Mouse (Mus musculus): ENCODE measurements at regions not wholly inside any gene's neighbourhood (a gene's known extent, or its start where the extent isn't known, plus 50 kb on each side); places are given as distances from the start of the nearest gene placed in this dataset.

- no peaks in the 10 kb centered on the region for H3K9me3 ChIP-seq
- 0 out of 2 replicates have a peak, but pooled peaks cover 3% of the 10 kb centered on the region for H3K27me3 ChIP-seq
- no peak for ATAC-seq (ENCODE audit: insufficient number of reproducible peaks, insufficient read depth, low FRiP score, low TSS enrichment, low read depth)
- 83% methylated on average over 4 of the region's 4 CpGs for WGBS
- H3K27ac ChIP-seq, result no peak overlapping the region
- no peaks in the 10 kb centered on the region for H3K36me3 ChIP-seq
- no peak overlapping the region for H3K4me2 ChIP-seq
- no peak overlapping the region for H3K4me3 ChIP-seq
- H3K4me1 ChIP-seq, result peaks cover 9% of the 10 kb centered on the region; the same call in 1 of the 2 replicates
- no peak overlapping the region for H3K9ac ChIP-seq
Measured at GRCm38 (mm10) chr2:178990959-178991358, 451.3 kb upstream of the Cdh4 start.

GRCm38 (mm10) chr2:178992334-178993116 is 449.7 kb upstream of the Cdh4 start:
- no peak overlapping the region for H3K4me2 ChIP-seq
- H3K9me3 ChIP-seq, result no peaks in the 10 kb centered on the region
- WGBS, result 53% methylated on average over 8 of the region's 8 CpGs
- peaks cover 9% of the 10 kb centered on the region; the same call in 1 of the 2 replicates for H3K4me1 ChIP-seq
- H3K27me3 ChIP-seq, result 0 out of 2 replicates have a peak, but pooled peaks cover 3% of the 10 kb centered on the region
- H3K4me3 ChIP-seq, result no peak overlapping the region
- H3K27ac ChIP-seq, result no peak overlapping the region
- no peaks in the 10 kb centered on the region for H3K36me3 ChIP-seq
- no peak overlapping the region for H3K9ac ChIP-seq
- no peak for ATAC-seq (ENCODE audit: insufficient number of reproducible peaks, insufficient read depth, low FRiP score, low TSS enrichment, low read depth)

- Histone ChIP-seq H3K9ac (no peak overlapping the region), H3K4me1 (peaks cover 3% of the 10 kb centered on the region; the same call in 1 of the 2 replicates), H3K4me2 (no peak overlapping the region), H3K27me3 (no peaks in the 10 kb centered on the region), H3K36me3 (no peaks in the 10 kb centered on the region), H3K9me3 (no peaks in the 10 kb centered on the region), H3K27ac (no peak overlapping the region), H3K4me3 (no peak overlapping the region)
- WGBS, result 73% methylated on average over 2 of the region's 2 CpGs
- ATAC-seq (ENCODE audit: insufficient number of reproducible peaks, insufficient read depth, low FRiP score, low TSS enrichment, low read depth), result no peak
Measured at GRCm38 (mm10) chr2:178997921-178998320, 444.3 kb upstream of the Cdh4 start.

GRCm38 (mm10) chr2:179000448-179001081 is 441.7 kb upstream of the Cdh4 start:
- 61% methylated on average over 17 of the region's 17 CpGs for WGBS
- no peaks in the 10 kb centered on the region for H3K9me3 ChIP-seq

GRCm38 (mm10) chr2:179007766-179008165 is 434.5 kb upstream of the Cdh4 start:
- Histone ChIP-seq H3K9ac (no peak overlapping the region), H3K4me2 (no peak overlapping the region), H3K27ac (no peak overlapping the region), H3K9me3 (no peaks in the 10 kb centered on the region), H3K4me1 (0 out of 2 replicates have a peak, but pooled peaks cover 4% of the 10 kb centered on the region), H3K27me3 (no peaks in the 10 kb centered on the region), H3K36me3 (no peaks in the 10 kb centered on the region), H3K4me3 (no peak overlapping the region)
- WGBS, result 73% methylated on average over 6 of the region's 6 CpGs
- no peak for ATAC-seq (ENCODE audit: insufficient number of reproducible peaks, insufficient read depth, low FRiP score, low TSS enrichment, low read depth)

More at GRCm38 (mm10) chr2:179000448-179001081, 441.7 kb upstream of the Cdh4 start:
- Histone ChIP-seq H3K36me3 (no peaks in the 10 kb centered on the region), H3K4me2 (no peak overlapping the region), H3K4me3 (no peak overlapping the region), H3K9ac (no peak overlapping the region), H3K4me1 (0 out of 2 replicates have a peak, but pooled peaks cover 2% of the 10 kb centered on the region), H3K27me3 (no peaks in the 10 kb centered on the region), H3K27ac (no peak overlapping the region)
- ATAC-seq (ENCODE audit: insufficient number of reproducible peaks, insufficient read depth, low FRiP score, low TSS enrichment, low read depth), result no peak

- no peak overlapping the region for H3K27ac ChIP-seq
- H3K9ac ChIP-seq, result no peak overlapping the region
- no peak overlapping the region for H3K4me3 ChIP-seq
- ATAC-seq (ENCODE audit: insufficient number of reproducible peaks, insufficient read depth, low FRiP score, low TSS enrichment, low read depth), result no peak
- H3K9me3 ChIP-seq, result no peaks in the 10 kb centered on the region
- WGBS, result 76% methylated on average over 6 of the region's 6 CpGs
- no peaks in the 10 kb centered on the region for H3K36me3 ChIP-seq
- H3K4me2 ChIP-seq, result no peak overlapping the region
- H3K4me1 ChIP-seq, result peaks cover 12% of the 10 kb centered on the region
- no peaks in the 10 kb centered on the region for H3K27me3 ChIP-seq
Measured at GRCm38 (mm10) chr2:179013891-179014593, 428.2 kb upstream of the Cdh4 start.

- Histone ChIP-seq H3K9me3 (no peaks in the 10 kb centered on the region), H3K27ac (no peak overlapping the region), H3K36me3 (no peaks in the 10 kb centered on the region), H3K4me2 (no peak overlapping the region), H3K9ac (no peak overlapping the region), H3K4me3 (no peak overlapping the region), H3K4me1 (peaks cover 9% of the 10 kb centered on the region), H3K27me3 (no peaks in the 10 kb centered on the region)
- 66% methylated on average over 5 of the region's 5 CpGs for WGBS
- no peak for ATAC-seq (ENCODE audit: insufficient number of reproducible peaks, insufficient read depth, low FRiP score, low TSS enrichment, low read depth)
Measured at GRCm38 (mm10) chr2:179022675-179023194, 419.5 kb upstream of the Cdh4 start.

GRCm38 (mm10) chr2:179024225-179024624 is 418.0 kb upstream of the Cdh4 start:
- Histone ChIP-seq H3K27ac (no peak overlapping the region), H3K4me3 (no peak overlapping the region), H3K9ac (no peak overlapping the region), H3K4me1 (peaks cover 9% of the 10 kb centered on the region), H3K27me3 (no peaks in the 10 kb centered on the region), H3K4me2 (no peak overlapping the region), H3K36me3 (no peaks in the 10 kb centered on the region), H3K9me3 (no peaks in the 10 kb centered on the region)
- ATAC-seq (ENCODE audit: insufficient number of reproducible peaks, insufficient read depth, low FRiP score, low TSS enrichment, low read depth), result no peak
- 27% methylated on average over 3 of the region's 3 CpGs for WGBS

- H3K27ac ChIP-seq, result no peak overlapping the region
- no peaks in the 10 kb centered on the region for H3K27me3 ChIP-seq
- H3K4me2 ChIP-seq, result no peak overlapping the region
- no peaks in the 10 kb centered on the region for H3K4me1 ChIP-seq
- 78% methylated on average over 2 of the region's 2 CpGs for WGBS
- no peak overlapping the region for H3K9ac ChIP-seq
- H3K36me3 ChIP-seq, result no peaks in the 10 kb centered on the region
- H3K4me3 ChIP-seq, result no peak overlapping the region
- no peaks in the 10 kb centered on the region for H3K9me3 ChIP-seq
- ATAC-seq (ENCODE audit: insufficient number of reproducible peaks, insufficient read depth, low FRiP score, low TSS enrichment, low read depth), result no peak
Measured at GRCm38 (mm10) chr2:179033171-179033570, 409.1 kb upstream of the Cdh4 start.

- Histone ChIP-seq H3K4me2 (no peak overlapping the region), H3K9ac (no peak overlapping the region), H3K4me3 (no peak overlapping the region), H3K36me3 (no peaks in the 10 kb centered on the region), H3K4me1 (no peaks in the 10 kb centered on the region), H3K27me3 (no peaks in the 10 kb centered on the region), H3K27ac (no peak overlapping the region), H3K9me3 (no peaks in the 10 kb centered on the region)
- ATAC-seq (ENCODE audit: insufficient number of reproducible peaks, insufficient read depth, low FRiP score, low TSS enrichment, low read depth), result no peak
- WGBS, result 77% methylated on average over 6 of the region's 6 CpGs
Measured at GRCm38 (mm10) chr2:179035446-179035845, 406.8 kb upstream of the Cdh4 start.

- Histone ChIP-seq H3K36me3 (no peaks in the 10 kb centered on the region), H3K27me3 (no peaks in the 10 kb centered on the region), H3K4me1 (no peaks in the 10 kb centered on the region; the same call in 1 of the 2 replicates), H3K4me3 (no peak overlapping the region), H3K9ac (no peak overlapping the region), H3K4me2 (no peak overlapping the region), H3K27ac (no peak overlapping the region), H3K9me3 (no peaks in the 10 kb centered on the region)
- 66% methylated on average over 2 of the region's 2 CpGs for WGBS
- no peak for ATAC-seq (ENCODE audit: insufficient number of reproducible peaks, insufficient read depth, low FRiP score, low TSS enrichment, low read depth)
Measured at GRCm38 (mm10) chr2:179039697-179040096, 402.5 kb upstream of the Cdh4 start.
